Mouse (Mus musculus): ENCODE data around the gene Zfp82.

DNA sequence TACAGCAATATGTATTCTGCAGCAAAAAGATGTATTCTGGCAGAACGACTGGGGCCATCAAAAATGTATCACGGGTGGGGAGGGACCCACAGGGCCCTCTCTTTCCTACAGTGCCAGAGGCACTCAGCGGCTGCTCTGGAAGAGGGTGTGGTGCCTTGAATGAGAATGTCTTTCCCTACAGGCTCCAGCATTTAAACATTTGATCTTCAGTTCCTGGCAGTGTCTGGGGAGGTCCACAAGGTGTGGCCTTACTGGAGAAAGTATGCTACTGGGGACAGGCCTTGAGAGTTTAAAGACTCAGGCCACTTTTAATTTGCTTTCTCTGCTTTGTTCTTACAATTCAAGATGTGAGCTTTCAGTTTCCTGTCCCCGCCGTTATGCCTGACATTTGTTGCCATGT is 43.4 kb upstream of the Zfp82 start:
- TF ChIP-seq TAL1 (IDR thresholded peaks at IDR 0.05; ENCODE audit: low read length) (no peak), GATA1 (IDR thresholded peaks at IDR 0.05; ENCODE audit: low read length) (no peak)

All from erythroblast, embryonic 14.5 days (primary cell).